Mouse (Mus musculus) 416B (cell line): ENCODE results near the gene Slc16a2.
A peak's percentile ranks its signal among the peaks of the same experiment; 100 is the strongest.

Experiments
- DNase-seq: peaks from one replicate; pipeline ENCODE4 v3.0.0; 2011; ENCODE audit warnings: low read depth

Gene Slc16a2

DNA sequence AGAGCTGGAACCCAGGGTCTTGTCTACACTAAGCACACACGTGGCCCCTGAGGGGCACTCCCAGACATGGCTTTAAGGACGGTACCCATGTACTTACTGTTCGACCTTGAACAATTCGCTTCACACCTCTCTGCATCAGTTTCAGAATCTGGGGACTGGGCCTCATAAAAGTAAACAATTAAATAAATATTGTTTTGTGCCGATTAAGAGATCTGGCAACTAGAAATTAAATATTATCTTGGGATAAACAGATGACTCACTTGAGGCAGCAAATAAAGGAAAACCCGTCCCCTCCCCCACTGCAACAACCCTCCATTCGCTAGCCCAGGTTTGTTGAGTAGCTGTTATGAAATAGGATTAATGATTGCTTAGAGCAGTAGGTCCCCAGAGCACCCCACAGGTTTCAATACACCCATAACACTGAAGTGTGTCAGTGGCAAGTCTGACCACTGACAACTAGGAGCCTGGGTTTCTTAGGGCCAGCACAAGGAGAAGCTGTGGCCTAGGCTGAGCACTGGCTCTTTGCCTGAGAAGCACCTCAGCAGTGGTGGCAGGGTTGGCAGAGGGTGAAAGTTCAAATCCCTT is 87.7 kb downstream of the Slc16a2 start:
- DNase-seq: no peak

DNA sequence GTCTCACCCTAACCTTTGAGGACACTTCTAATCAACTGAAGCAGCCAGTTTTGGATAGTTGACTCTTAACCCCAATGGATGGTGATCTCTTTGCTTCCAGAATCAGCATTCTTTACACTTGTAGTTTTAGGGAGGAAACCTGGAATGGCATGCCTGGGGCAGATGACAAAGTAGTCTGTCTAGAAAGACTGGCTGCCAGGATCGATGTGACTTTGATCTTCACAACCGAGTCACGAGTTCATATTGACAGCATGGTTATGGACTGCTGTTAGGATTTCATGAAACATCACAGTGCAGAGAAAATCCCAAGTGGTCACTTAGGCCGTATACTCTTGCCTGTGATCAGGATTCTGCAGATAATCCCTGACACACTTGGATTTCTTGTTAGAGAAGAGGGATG is 88.7 kb downstream of the Slc16a2 start:
- no peak for DNase-seq

DNA sequence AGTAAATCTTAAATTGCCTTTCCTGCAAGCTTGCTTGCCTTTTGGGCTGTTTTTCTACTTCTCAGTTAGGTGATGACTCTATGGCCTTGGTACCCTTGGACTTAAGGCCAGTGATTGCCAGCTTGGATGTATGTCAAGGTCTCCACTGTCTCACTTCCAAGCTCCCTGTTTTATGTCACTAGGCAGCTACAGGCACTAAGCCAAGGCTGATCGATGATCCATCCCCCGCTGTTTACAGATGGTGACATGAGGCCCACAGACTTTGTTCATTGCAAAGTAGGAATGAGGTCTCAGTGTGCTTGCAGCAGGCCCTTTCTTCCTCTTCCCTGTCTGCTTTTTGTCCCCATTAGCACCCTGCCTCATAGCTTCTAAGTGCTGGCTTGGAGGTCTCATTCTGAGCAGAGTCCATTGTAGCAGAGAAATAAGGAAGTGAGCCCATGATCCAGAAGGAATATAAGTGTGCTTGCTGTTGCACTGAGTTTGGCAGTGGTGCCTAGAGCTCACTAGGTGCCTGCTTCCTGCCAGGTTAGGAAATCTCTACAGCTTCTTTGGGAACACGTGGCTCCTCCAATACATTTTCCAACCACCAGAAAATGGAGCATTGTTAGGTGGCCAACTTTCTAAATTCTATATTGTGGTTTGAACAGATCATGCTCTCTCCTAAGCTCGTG is 89.6 kb downstream of the Slc16a2 start:
- no peak for DNase-seq

DNA sequence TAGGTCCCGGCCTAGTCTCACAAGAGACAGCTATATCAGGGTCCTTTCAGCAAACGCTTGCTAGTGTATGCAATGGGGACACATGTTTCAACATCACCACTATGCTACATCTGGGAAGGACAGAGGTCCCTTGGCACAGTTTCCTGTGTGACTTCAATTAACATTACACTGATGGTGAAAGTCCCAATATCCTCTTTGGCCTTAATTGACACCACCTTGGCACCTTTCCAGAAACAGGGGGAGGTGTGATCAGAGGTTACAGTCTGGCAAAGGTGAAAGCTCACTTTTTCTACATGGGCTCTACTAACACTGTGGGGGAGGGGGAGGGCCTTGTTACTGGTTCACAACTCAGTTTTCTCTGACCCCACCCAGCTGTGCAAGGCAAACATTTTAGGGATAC is 99.3 kb downstream of the Slc16a2 start:
- no peak for DNase-seq

DNA sequence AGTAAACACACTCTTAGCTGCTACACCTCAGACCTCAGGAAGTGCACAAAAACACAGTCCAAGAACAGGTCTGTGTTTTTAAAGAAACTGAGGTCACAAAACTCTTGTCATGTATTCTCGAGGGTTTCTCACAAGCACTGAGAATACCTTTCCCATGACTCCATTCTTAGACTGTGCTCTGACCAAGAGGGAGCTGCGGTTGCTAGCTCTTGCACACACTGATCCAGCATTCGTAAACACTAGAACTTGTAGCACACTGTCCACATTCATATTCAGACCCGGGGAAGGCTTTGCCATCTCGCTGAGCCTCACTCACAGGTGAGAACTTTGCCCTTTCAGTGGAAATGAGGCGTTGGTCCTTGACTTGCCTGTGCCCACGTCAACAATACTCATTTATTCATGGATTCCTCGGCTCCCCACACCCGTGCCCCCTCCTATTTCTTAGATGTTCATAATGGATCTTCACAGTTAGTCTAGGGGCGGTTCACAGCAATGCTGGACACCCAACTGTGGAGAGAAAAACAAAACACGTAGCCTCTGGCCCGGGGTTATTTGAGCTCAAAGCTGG is 102.1 kb downstream of the Slc16a2 start:
- no peak for DNase-seq

DNA sequence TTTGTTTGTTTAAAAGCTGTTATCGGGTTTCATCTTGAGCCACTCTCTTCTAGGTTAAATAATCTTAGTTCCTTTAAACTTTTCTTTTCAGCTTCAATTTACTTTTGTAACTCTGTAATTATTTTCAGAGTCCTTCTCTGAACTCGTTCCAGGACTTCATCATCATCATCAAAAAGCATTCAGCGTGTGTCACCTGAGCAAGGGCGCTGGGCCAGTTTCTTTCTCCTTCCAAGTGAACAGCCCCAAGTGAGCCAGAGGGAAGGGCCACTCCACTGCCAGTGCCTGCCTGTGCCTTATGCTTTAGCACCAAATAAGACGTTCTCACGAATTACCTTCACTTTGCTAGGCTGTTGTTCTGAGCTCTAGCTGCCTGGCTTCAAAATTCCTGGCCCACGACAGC is 108.9 kb downstream of the Slc16a2 start:
- DNase-seq: no peak

DNA sequence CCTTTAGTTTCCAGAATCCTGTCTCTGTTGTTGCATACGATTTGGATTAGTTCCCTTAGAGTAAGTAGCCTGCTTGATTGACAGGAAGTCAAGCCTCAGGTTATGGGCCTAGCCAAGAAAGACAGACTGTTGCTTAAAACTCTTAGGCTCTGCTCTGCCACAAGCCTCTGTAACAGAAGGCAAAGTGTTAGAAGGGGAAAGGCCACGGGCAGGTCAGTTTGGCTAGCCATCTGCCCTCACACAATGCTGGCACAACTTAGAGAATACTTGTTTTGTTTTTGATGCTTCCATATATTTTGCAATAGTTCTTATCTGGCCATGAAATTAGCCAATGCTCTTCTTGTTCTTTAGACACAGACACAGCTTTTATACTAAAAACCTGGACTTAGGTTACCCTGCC is 112.1 kb downstream of the Slc16a2 start:
- DNase-seq: no peak

DNA sequence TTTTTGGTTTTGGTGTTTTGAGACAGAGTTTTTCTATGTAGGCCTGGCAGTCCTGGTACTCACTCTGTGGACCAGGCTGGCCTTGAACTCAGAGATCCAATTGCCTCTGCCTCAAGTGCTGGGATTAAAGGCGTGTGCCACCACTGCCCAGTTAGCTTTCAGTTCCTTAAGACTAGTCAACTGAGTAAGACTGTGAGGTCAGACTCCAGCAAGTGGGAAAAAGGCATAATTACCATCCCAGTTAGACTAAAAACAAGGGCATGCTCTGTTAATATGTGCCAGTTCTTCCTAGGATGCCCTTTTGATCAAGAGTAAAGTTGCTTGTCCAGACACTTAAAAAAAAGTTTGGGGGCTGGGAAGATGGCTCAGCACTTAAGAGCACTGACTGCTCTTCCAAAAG is 113.2 kb downstream of the Slc16a2 start:
- no peak for DNase-seq

DNA sequence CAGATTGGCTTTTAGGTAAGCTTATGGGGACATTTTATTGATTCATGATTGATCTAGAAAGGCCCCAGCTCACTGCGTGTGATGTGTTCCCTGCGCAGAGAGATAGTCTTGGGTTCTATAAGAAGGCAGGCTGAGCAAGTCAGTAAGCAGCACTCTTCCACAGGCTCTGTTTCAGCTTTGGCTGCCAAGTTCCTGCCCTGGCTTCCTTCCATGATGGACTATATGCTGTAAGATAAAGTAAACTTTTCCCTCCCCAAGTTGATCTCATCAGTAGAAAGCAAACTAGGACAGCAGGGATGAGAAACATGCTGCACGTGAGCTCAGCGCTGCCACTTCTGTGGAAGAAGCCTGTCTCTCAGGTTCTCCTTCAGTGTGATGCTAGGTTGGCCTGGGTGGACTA is 117.2 kb downstream of the Slc16a2 start:
- no peak for DNase-seq

DNA sequence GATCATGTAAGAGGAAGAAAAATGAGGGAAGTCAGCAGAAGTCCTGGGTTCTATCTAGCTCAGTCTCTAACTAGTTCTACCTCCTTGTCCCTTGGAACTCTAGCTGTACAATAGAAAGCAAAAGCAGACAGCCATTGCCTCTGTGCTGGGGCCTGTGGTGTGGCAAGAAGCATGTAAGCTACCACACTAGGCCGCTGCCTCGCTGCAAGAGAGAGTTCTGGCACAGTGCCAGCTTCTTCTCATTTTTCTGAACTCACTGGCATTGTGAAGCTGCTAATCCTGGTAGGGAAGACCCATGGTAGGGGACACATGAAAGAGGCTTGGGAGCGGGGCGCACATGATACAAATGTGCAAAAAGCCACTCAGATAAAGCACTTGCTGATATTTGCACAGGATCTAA is 117.8 kb downstream of the Slc16a2 start:
- peak; percentile 4 for DNase-seq

DNA sequence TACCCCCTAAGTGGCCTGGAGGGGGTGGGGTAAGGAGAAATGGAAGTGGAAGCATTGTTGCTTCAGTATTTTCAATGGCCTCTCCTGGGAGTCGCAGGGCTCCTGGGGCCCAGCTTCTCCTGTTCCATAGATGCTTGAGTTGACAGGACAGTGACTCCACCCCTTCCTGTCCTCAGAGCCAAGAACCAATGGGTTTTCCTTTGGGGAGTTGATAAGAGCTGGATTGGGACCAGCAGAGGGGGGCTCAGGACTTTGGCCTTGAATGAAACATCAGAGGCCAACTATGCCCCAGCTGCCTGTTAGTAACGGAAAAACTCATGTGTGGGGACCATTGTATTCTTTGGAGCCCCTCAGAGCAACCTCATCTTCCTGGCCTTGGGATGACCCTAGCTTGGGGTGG is 124.0 kb downstream of the Slc16a2 start:
- no peak for DNase-seq

DNA sequence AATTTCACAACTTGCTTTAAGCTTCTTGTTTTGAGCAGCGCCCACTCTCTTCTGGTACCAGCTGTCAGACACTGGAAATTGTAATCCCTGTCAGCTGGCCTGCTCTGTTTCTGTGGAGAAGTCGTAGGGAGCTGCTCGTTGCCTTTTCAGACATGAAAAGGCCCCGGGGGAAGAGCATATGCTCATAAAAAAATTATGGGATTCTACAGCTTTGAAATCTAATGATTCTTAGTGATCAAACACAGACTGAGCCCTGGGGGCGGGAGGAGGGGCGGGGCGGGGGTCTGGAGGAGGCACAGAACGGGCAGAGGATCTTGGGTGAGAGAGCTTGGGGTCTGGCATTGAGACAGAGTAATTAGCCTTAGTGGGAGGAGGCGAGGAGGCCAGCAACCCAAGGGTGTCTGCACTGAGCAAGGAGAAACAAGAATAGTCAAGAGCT is 125.7 kb downstream of the Slc16a2 start:
- no peak for DNase-seq

DNA sequence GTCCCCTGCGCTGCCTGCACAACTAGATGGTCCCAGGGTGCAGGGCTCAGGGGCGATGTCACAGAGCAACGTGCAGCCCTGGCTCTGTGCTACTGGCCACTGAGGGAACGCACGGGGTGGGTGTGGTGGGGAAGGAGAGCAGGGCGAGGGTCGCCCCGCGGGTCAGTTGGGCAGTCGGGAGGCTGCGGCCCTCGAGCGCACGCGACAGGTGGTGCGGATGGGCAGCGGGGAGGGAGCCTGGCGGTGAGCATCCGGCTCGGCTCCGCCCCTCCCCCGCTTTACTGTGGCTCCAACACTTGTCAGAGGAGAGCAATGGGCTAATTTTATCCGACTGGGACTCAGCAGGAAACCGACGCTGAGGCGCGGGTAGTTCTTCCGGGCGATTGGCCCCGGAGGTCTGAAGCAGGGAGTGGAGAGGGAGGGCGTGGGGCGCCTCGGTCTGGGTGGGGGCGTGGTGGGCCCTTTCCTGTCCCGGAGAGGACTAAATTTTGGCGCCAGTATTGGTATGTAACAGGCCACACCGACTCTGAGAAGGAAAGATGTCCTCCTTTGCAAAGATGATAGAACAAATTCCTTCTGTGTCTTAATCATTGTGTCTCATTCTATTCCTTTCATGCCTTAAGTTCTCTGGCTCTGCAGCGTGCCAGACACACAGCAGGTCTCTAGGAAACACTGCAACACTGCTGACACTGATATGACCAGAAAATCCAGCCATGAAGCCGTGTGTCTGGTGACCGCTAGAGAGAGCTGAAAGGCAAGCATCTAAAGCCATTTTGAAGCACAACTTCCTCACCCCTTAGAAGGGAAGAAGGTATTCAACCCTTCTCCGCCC is 126.4 kb downstream of the Slc16a2 start:
- peak; percentile 81 for DNase-seq

DNA sequence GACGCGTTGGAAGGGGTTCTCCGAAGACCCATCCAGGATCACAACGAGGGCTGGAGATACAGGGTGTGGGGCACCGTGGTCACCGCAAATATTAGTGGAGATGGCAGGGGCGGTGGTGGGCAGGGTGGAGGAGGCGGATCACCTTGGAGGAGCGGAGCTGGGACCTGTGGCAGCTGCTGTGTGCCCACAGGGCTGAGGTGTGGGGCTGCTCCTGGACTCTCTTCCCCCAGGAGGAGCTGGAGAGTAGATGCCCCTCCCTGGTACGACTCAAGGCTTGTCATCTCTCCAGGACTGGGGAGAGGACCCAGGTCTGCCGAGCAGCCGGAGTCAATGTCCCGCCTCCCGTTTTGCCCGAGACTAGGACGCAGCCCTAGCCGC is 127.0 kb downstream of the Slc16a2 start:
- DNase-seq: no peak

DNA sequence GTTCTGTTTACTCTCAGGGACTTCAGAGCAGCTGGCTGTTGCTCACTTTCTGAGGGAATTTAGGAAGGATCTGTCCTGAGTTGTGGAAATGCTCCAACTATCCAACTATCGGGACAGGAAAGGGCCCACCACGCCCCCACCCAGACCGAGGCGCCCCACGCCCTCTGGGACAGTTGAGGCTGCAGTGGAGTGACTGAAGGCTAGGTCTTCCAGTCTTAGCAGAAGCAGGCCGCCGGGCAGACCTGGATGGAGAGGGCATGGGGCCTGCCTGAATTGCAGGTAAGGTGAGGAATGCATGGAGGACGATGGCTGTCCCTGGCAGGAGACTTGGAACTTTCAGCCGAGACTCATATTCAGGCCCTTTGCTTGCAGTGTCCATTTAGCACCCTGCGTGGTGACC is 127.4 kb downstream of the Slc16a2 start:
- DNase-seq: no peak

DNA sequence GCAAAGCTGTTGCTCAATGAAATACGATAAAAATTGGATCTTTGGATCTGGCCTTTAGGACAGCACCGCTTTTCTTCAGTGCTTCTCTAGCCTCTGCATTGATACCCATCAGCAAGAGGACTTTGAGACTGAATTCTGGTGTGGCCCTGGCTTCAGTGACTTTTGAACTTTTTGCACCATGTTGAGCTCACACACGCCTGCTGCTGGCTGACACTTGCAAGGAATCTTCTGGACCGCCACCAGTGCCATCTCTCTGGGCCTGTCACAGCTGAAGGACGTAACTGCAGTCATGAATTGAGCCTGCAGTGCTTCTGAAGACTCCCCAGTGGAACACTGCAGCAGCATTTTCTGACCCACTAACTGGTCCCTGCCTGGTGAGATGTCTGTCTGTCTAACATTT is 128.9 kb downstream of the Slc16a2 start:
- DNase-seq: no peak

DNA sequence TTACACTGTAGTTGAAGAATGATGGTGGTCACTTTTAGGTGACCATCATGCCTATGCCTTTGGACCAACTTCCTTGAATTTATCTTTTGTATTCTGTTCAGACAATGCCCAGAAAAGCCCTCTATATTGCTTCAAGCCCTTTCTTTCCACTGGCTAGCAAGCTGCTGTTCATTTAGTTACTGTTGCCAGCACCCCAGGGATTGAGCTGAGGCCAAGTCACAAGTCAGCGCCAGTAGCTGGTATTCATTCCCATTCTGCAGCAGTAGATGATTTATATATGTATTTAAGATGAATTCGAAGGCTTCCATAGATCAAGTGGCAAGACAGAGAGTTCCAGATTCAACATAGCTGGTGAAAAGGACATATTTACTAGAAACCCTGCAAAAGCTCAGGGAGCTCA is 133.2 kb downstream of the Slc16a2 start:
- DNase-seq: no peak

DNA sequence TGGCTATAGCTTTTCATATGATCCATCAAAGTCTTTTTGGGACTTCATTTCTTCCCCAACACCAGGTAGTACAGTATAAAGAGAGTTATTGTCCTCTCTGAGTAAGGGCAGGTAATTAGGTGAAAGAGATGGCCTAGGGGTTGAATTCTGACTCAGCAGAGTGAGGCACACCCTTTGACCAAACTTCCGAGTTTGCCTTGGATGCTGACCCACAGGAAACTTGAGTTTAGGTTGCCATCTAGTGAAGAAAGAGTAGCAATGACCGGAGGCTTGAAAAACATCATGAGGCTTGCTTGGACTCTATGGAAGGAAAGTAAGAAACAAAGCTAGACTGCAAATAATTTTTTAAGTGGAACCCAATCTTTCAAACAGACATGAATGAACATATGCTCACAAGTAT is 147.1 kb downstream of the Slc16a2 start:
- DNase-seq: peak; percentile 55

DNA sequence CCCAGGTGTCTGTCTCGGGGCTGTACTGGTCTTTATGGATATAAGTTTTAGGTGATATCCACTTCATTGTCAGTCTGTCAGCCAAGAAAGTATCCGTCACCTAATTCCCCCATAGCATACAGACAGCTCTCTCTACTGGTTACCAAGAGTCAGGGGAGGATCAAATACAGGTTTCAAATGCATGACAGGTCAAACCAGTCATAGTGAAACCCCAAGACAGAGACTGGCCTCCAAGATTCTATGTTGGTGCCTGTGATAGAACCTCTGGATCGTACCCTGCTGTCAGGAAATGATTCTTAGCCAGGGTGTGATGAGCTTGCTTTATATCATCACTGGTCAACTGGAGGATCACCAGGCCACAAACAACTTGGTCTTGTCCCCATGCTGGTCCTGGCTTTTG is 148.0 kb downstream of the Slc16a2 start:
- DNase-seq: no peak

DNA sequence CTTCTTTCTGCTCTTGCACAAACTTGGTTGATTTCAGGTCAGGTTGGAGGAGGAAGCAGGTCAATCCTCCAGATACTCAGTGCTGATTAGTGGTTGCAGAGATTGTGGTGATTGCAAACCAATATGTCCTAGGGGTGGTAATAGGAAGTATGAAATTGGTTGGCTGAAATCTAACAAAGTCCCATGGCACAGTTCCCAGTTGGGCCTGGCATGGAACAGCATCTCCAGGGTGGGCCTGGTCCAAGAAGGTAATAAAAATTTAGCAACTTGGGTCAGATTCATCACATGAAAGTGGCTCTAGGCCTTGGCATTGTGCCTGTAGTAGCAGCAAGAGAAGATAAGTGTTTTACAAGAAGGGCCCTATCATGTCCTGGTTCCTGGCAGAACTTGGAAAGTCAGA is 151.5 kb downstream of the Slc16a2 start:
- DNase-seq: no peak

DNA sequence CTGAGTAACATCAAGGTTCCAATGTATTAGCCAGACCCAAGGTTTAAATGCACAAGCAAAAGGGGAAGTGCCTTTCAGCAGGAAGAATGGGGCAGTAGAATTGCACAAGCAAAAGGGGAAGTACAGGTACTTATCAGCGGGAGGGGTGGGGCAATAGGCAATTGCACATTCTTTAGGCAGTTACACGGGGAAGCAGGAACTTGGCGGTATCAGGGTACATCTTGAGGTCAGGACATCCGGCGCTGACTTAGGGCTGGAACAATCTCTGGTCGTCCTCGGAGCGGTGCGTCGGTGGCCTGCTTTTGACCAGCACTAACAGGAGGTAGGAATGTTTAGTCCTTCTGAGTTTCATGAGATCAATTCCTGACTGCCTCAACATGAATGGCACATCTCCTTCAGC is 157.3 kb downstream of the Slc16a2 start:
- DNase-seq: peak; percentile 17

DNA sequence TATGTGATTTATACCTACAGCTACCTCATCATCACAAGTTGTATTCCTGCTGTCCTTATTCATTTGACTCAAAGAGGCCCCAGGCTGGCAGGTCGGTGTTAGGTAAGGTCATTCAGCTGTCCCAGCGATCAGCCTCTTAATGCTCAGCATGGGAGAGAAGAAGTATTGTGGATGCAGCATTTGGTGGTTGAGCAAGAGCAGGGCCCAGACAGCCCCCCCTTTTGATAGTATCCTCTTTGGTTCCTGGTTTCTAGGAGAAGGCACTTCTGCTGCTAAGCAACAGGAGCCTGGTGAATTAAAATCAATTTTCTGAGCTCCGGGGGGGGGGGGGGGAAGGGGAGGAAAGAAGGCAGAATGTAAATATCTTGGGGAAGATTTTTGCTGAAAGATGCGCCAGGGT is 162.8 kb downstream of the Slc16a2 start:
- DNase-seq: no peak

DNA sequence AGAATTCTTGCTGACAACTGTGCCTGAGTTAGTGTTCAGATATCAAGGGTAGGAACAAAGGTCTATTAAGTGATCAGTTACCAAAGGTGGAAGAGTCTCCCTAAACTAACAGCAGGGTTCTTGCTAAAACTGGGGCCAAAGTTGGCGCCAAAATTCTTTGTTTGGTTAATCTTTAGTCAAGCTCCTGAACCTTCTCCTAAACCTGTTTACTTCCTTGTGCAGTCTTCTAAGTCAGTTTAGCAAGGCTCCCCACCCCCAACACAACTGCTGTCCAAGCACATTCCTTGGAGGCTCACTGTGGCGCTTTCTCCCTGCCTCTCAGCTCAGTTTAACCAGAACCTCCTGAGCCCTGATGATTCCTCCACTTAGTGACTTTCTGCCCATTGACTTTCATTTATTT is 168.8 kb downstream of the Slc16a2 start:
- DNase-seq: no peak
